Mouse (Mus musculus): ENCODE measurements around the gene Cd300e. TPM values are rescaled to one million over a fixed set of nuclear protein-coding genes. Genes with fewer than 3 reads are reported as not detected.

Cd300e gene
- polyA plus RNA-seq, 1 experiment from 2014 or later = 0.21 TPM

- H3K27ac ChIP-seq (ENCODE audit: low read length) = no peak overlapping the region
- TF ChIP-seq CTCF (IDR thresholded peaks at IDR 0.05) = no peak
- TF ChIP-seq EP300 (IDR thresholded peaks at IDR 0.05) = no peak
- no peaks in the 10 kb centered on the region for H3K4me1 ChIP-seq (ENCODE audit: insufficient read depth, low read depth, low read length)
- H3K9ac ChIP-seq (replicated peaks; ENCODE audit: low read depth) = no peak overlapping the region
- no peak overlapping the region for H3K4me3 ChIP-seq (ENCODE audit: low read depth, low read length)
- DNase-seq (ENCODE audit: low spot score) (no peak), ATAC-seq (no peak)
- 35% methylated on average over 10 of the region's 10 CpGs for WGBS
- no peaks in the 10 kb centered on the region for H3K27me3 ChIP-seq (replicated peaks; ENCODE audit: insufficient read depth, low read length)
- no peaks in the 10 kb centered on the region for H3K36me3 ChIP-seq (ENCODE audit: insufficient read depth, low read length)
- H3K4me2 ChIP-seq (replicated peaks; ENCODE audit: low read depth, low read length) = no peak overlapping the region
- H3K9me3 ChIP-seq (ENCODE audit: low read length) = 0 out of 2 replicates have a peak, but pooled peaks cover 2% of the 10 kb centered on the region
Observed at GRCm38 (mm10) chr11:115098203-115098932, 36.4 kb upstream of the Cd300e start.

- ATAC-seq (no peak), DNase-seq (ENCODE audit: low spot score) (no peak)
- H3K4me3 ChIP-seq (ENCODE audit: low read depth, low read length) = no peak overlapping the region
- no peak overlapping the region for H3K9ac ChIP-seq (replicated peaks; ENCODE audit: low read depth)
- no peaks in the 10 kb centered on the region for H3K36me3 ChIP-seq (ENCODE audit: insufficient read depth, low read length)
- no peak for TF ChIP-seq EP300 (IDR thresholded peaks at IDR 0.05)
- TF ChIP-seq CTCF (IDR thresholded peaks at IDR 0.05) = no peak
- H3K4me2 ChIP-seq (replicated peaks; ENCODE audit: low read depth, low read length) = no peak overlapping the region
- H3K27ac ChIP-seq (ENCODE audit: low read length) = no peak overlapping the region
- peaks cover 14% of the 10 kb centered on the region; the same call in 1 of the 2 replicates for H3K27me3 ChIP-seq (replicated peaks; ENCODE audit: insufficient read depth, low read length)
- 9% methylated on average over 4 of the region's 4 CpGs for WGBS
- H3K4me1 ChIP-seq (ENCODE audit: insufficient read depth, low read depth, low read length) = no peaks in the 10 kb centered on the region
- H3K9me3 ChIP-seq (ENCODE audit: low read length) = 0 out of 2 replicates have a peak, but pooled peaks cover 4% of the 10 kb centered on the region
Observed at GRCm38 (mm10) chr11:115092140-115092539, 30.2 kb upstream of the Cd300e start.

DNA sequence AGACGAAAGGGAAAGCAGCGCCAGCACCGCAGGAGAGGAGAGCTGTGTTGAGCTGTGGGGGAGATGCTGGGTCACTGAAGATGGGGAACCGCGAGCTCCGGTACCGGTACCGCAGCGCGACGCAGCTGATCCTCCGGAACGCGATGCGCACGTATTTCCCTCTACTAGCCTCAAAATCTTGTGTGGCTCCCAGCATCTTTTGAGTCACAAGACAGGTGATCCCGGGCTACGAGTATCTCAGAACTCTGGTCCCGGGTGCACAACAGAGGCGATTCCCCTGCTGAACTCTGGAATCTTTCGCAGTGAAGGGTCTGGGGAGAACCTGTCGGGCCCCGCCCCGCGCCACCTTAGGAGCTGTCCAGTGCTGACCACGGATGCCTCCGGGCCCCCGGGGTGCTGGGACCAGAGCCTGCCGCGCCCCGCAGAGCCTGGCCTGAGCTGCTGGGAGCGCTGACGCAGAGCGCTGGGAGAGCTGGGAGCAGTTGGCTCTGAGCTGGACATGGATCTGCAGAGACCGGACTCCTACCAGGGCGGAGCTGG lies 29.5 kb upstream of the Cd300e start, which contains the start of gene Rab37:
TSS of gene Rab37 (plus strand) at position 70 of the 540 bp plus-strand sequence.
- WGBS = 2% methylated on average over 36 of the region's 36 CpGs
- no peak within 1 kb of the TSS for H3K4me3 ChIP-seq (ENCODE audit: low read depth, low read length)
- TF ChIP-seq CTCF (IDR thresholded peaks at IDR 0.05) (no peak), EP300 (IDR thresholded peaks at IDR 0.05) (no peak)

DNA sequence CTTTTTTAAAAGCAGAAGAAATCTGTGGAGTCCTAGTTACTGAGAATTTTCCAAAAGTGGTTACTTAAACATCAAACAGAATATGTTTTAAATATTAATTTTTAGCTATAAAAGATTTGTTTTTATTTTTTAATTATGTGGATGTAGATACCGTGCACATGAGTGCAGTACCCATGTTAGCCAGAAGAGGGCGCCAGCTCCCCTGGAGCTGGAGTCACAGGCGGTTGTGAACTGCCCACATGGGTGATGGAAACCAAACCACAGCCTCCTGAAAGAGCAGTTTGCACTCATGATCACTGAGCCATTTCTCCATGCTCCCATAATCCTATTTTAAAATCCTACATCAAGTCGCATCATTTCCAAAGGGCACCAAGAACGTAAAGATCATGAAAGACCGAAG lies 27.9 kb upstream of the Cd300e start:
- ATAC-seq (no peak), DNase-seq (ENCODE audit: low spot score) (no peak)
- H3K9ac ChIP-seq (replicated peaks; ENCODE audit: low read depth) = no peak overlapping the region
- H3K4me3 ChIP-seq (ENCODE audit: low read depth, low read length) = no peak overlapping the region
- H3K9me3 ChIP-seq (ENCODE audit: low read length) = 0 out of 2 replicates have a peak, but pooled peaks cover 4% of the 10 kb centered on the region
- H3K4me2 ChIP-seq (replicated peaks; ENCODE audit: low read depth, low read length) = no peak overlapping the region
- WGBS = 64% methylated on average over 6 of the region's 6 CpGs
- H3K27ac ChIP-seq (ENCODE audit: low read length) = no peak overlapping the region
- peaks cover 14% of the 10 kb centered on the region; the same call in 1 of the 2 replicates for H3K27me3 ChIP-seq (replicated peaks; ENCODE audit: insufficient read depth, low read length)
- TF ChIP-seq CTCF (IDR thresholded peaks at IDR 0.05) = peak; percentile 56
- TF ChIP-seq EP300 (IDR thresholded peaks at IDR 0.05) = no peak
- H3K36me3 ChIP-seq (ENCODE audit: insufficient read depth, low read length) = no peaks in the 10 kb centered on the region
- no peaks in the 10 kb centered on the region for H3K4me1 ChIP-seq (ENCODE audit: insufficient read depth, low read depth, low read length)

More for the DNA sequence above, 29.5 kb upstream of the Cd300e start, which contains the start of gene Rab37:
- no peak within 1 kb of the TSS for H3K4me2 ChIP-seq (replicated peaks; ENCODE audit: low read depth, low read length)
- no peak within 1 kb of the TSS for H3K27ac ChIP-seq (ENCODE audit: low read length)
- H3K4me1 ChIP-seq (ENCODE audit: insufficient read depth, low read depth, low read length) = no peaks in the 10 kb centered on the region
- ATAC-seq = peak; percentile 48; the same call in 1 of the 2 replicates
- H3K36me3 ChIP-seq (ENCODE audit: insufficient read depth, low read length) = no peaks in the 10 kb centered on the region
- no peak within 1 kb of the TSS for H3K9ac ChIP-seq (replicated peaks; ENCODE audit: low read depth)
- peaks cover 14% of the 10 kb centered on the region; the same call in 1 of the 2 replicates for H3K27me3 ChIP-seq (replicated peaks; ENCODE audit: insufficient read depth, low read length)
- peak; percentile 23 for DNase-seq (ENCODE audit: low spot score)
- H3K9me3 ChIP-seq (ENCODE audit: low read length) = 0 out of 2 replicates have a peak, but pooled peaks cover 4% of the 10 kb centered on the region

DNA sequence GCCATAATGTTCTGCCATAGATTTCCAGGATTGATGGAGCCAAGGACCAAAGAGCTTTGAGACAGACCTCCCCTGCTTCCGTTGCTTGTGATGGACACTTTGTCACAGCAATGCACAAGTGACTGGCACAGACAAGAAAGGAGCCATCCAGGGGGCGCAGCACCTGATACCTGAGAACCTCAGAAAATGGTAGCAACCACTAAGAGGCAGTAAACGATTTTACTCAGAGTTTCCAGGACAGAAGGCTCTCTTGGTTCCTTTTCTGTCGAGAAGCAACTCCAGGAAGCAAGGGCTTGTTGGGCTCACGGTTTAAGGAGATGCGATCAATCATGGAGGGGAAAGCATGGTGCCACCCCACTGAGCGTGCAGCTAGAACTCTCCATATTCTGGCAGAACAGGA lies 24.2 kb upstream of the Cd300e start:
- no peak for ATAC-seq

DNA sequence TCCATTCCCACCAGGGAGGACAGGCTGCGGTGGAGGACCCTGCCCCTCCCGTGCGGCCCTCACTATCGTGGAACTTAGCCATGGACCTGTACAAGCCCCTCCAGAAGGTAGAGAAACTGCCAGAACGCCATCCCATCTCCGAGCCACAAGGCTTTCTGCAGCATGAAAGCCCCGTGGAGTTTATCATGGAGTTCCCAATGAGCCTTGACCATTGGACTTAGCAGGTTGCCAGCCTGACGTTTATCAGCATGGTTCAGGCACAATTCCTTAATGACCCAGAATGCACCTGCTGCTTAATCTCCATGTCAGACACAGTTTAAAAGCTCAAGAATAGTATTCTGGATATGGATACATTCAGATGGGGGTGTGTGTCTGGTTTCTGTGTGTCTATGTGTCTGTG lies 23.1 kb upstream of the Cd300e start:
- Histone ChIP-seq H3K9ac (replicated peaks; ENCODE audit: low read depth) (no peak overlapping the region), H3K36me3 (ENCODE audit: insufficient read depth, low read length) (no peaks in the 10 kb centered on the region), H3K9me3 (ENCODE audit: low read length) (no peaks in the 10 kb centered on the region), H3K4me3 (ENCODE audit: low read depth, low read length) (no peak overlapping the region), H3K27ac (ENCODE audit: low read length) (no peak overlapping the region), H3K4me2 (replicated peaks; ENCODE audit: low read depth, low read length) (no peak overlapping the region), H3K4me1 (ENCODE audit: insufficient read depth, low read depth, low read length) (no peaks in the 10 kb centered on the region), H3K27me3 (replicated peaks; ENCODE audit: insufficient read depth, low read length) (peaks cover 4% of the 10 kb centered on the region; the same call in 1 of the 2 replicates)
- WGBS = 71% methylated on average over 8 of the region's 8 CpGs
- TF ChIP-seq EP300 (IDR thresholded peaks at IDR 0.05) = no peak
- no peak for TF ChIP-seq CTCF (IDR thresholded peaks at IDR 0.05)
- no peak for DNase-seq (ENCODE audit: low spot score)
- ATAC-seq = no peak

More for the DNA sequence above, 24.2 kb upstream of the Cd300e start:
- H3K9me3 ChIP-seq (ENCODE audit: low read length) = no peaks in the 10 kb centered on the region
- no peaks in the 10 kb centered on the region for H3K36me3 ChIP-seq (ENCODE audit: insufficient read depth, low read length)
- H3K27ac ChIP-seq (ENCODE audit: low read length) = no peak overlapping the region
- peaks cover 10% of the 10 kb centered on the region for H3K27me3 ChIP-seq (replicated peaks; ENCODE audit: insufficient read depth, low read length)
- TF ChIP-seq CTCF (IDR thresholded peaks at IDR 0.05) (no peak), EP300 (IDR thresholded peaks at IDR 0.05) (no peak)
- H3K4me1 ChIP-seq (ENCODE audit: insufficient read depth, low read depth, low read length) = no peaks in the 10 kb centered on the region
- H3K4me3 ChIP-seq (ENCODE audit: low read depth, low read length) = no peak overlapping the region
- DNase-seq (ENCODE audit: low spot score) = no peak
- H3K9ac ChIP-seq (replicated peaks; ENCODE audit: low read depth) = no peak overlapping the region
- H3K4me2 ChIP-seq (replicated peaks; ENCODE audit: low read depth, low read length) = no peak overlapping the region
- WGBS = 51% methylated on average over 7 of the region's 7 CpGs
